Mouse (Mus musculus) heart, postnatal 0 days (tissue): ENCODE results near the gene Gm10719.
"Not testable (repeated sequence)": the region's sequence is repeated elsewhere in the genome, so short reads cannot be mapped to it uniquely, and the experiment has no call there.

Experiments used
- CTCF ChIP-seq: IDR thresholded peaks from 2 replicates; pipeline ENCODE4 v1.5.1; 2016; ENCODE audit warnings: antibody characterized with exemption, control low read depth, low read depth
- EP300 ChIP-seq: IDR thresholded peaks from 2 replicates; pipeline ENCODE4 v1.6.1; 2016; ENCODE audit warnings: antibody characterized with exemption, low read depth

GRCm38 (mm10) chr9:3038161-3038560, 21.0 kb downstream of the Gm10719 start:
- not testable (repeated sequence) for TF ChIP-seq EP300, CTCF
